Mouse (Mus musculus) layer of hippocampus, postnatal 14 days (tissue): ENCODE measurements around the gene Mrpl55. TPM values are rescaled to one million over a fixed set of nuclear protein-coding genes. Genes with fewer than 3 reads are reported as not detected.

Experiments used
- DNase-seq, 2 experiments: peaks; one replicate each; pipeline ENCODE4 v3.0.0; 2021 to 2022; ENCODE audit warnings: low spot score in 2 of 2, mixed read lengths in 1 of 2
- long read RNA-seq, 2 experiments: library from polyadenylated mRNA; stranded (forward); transcript quantifications; one replicate each; pipeline ENCODE4 v2.0.0; 2021
- total RNA-seq, 2 experiments: library from RNA; stranded (reverse); gene quantifications; 2 replicates each; pipeline ENCODE4 v1.2.3; 2021

Mrpl55 gene
- total RNA-seq, result 10 to 100 TPM; 37.1 to 41.8 TPM
- long read RNA-seq, experiment 1, transcript Mrpl55-201 (4 exons, 940 nt), result major isoform, 15 of 34 reads
- long read RNA-seq, experiment 1, transcript Mrpl55-203 (4 exons, 792 nt), result minor isoform, 8 of 34 reads
- long read RNA-seq, experiment 1, partial matches to known transcripts, result 1 of 34 reads
- long read RNA-seq, experiment 1, other reads (novel, unspliced or antisense), result 4 of 34 reads
- long read RNA-seq, experiment 2, transcript Mrpl55-204 (4 exons, 757 nt), result minor isoform, 9 of 75 reads
- long read RNA-seq, experiment 2, transcript Mrpl55-203 (4 exons, 792 nt), result minor isoform, 16 of 75 reads
- long read RNA-seq, experiment 2, transcript Mrpl55-201 (4 exons, 940 nt), result major isoform, 31 of 75 reads
- long read RNA-seq, experiment 2, partial matches to known transcripts, result 5 of 75 reads
- long read RNA-seq, experiment 2, other reads (novel, unspliced or antisense), result 12 of 75 reads

- DNase-seq, result peak; percentile 90 to 93
Observed at GRCm38 (mm10) chr11:59202081-59202995, at the start of gene Mrpl55. Gene Mrpl55 (plus strand): TSS chr11:59202486.

- DNase-seq, result no peak
Observed at GRCm38 (mm10) chr11:59154220-59154619, 48.1 kb upstream of the Mrpl55 start.

- DNase-seq, result no peak
Observed at GRCm38 (mm10) chr11:59155900-59156299, 46.4 kb upstream of the Mrpl55 start.

DNA sequence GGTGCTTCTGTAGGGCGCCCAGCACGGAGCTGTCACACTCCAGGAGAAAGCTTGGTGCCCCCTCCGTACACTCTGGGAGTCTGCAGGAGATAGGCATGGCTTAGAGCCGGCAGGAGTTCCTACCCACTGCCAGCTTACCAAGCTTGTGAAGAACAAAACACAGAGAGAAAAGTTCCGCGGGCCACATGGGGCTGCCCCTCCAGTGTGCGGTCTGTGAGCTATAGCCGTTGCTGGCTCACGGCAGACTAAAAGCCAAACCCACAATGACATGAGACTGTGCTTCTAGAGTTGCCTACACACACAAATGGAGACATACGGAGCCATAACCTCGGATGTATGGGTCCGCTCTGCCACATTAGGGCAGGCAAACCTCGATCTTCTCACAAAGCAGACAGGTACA is 43.2 kb upstream of the Mrpl55 start:
- DNase-seq, result no peak

DNA sequence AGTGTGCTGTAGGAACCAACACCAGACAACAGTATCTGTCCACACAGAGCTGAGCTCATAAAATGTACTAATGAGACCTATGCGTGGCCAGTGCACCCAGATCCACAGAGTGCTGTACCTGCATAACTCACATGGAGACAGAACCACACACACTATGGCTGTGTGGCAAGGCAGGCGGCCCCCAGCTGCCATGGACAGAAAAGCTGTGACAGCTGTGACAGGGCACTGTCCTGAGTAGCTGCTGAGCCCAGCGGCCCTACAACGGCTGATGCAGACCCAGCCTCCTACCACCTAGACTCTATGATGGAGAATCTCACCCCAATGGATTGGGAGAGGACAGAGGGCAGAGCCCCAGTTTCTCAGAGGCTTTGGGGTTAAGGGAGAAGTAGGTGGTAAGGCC is 42.7 kb upstream of the Mrpl55 start:
- DNase-seq, result no peak

DNA sequence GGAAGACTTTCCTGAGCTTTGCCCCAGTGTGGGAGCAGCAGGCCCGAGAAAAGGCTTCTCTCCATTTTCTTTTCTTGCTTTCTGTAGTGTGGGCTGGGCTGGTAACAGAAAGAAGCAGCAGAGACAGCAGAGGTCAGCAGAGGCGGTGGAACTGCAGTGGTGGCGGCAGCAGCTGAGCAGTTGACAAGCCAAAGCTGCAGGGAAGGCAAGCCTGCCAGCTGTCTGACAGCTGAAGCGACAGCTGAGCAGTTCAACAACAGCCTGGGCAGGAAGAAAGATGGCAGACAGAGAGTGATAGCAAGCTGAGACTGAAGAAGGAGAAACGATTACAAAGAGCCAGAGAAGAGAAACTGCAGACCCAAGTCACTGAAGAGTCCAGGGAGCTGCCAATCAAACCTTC is 40.9 kb upstream of the Mrpl55 start:
- DNase-seq, result peak in 1 of 2 experiments; percentile 16

- peak in 1 of 2 experiments; percentile 9 for DNase-seq
Observed at GRCm38 (mm10) chr11:59162443-59163254, 39.6 kb upstream of the Mrpl55 start.

GRCm38 (mm10) chr11:59163255-59164236 is 38.7 kb upstream of the Mrpl55 start, which contains the start of gene Iba57:
Gene Iba57 (minus strand): TSS chr11:59163739.
- DNase-seq, result peak; percentile 99

DNA sequence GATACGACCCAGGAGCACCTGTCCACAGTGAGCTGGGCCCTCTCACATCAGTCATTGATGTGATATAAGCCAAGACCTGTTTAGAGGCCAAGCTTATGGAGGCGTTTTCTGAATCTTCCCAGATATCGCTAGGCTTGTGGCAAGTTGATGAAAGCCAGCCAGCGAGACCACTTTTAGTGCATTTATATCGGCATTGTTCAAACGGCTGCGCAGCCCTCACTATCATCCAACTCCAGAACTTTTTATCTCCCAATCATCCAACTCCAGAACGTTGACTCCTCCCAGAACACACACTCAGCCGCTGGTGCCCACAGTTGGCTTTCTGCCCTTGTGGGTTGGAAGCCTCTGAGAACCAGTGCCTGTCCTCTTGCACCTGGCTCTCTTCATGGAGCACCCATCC is 37.9 kb upstream of the Mrpl55 start:
- DNase-seq, result no peak

GRCm38 (mm10) chr11:59165616-59166241 is 36.6 kb upstream of the Mrpl55 start:
- no peak for DNase-seq

DNA sequence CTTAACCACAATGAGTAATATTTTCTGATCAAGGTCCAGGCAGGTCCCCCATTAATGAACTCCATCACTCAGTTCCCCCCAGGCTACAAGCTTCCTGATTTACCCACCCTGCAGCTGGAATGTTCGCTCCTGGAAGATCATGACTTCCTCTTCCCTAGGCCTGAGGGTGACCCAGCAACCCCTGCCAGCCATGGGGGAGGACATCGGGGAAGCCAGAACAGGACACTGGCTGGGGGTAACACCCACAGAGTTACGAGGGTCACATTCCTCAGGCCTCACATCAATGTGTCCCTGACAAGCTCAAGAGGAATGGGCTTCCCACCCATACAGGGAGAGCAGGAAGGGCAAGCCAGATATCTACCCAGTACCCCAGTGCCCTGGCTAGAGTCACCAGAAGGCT is 32.5 kb upstream of the Mrpl55 start:
- no peak for DNase-seq

GRCm38 (mm10) chr11:59170549-59170948 is 31.7 kb upstream of the Mrpl55 start:
- DNase-seq, result no peak

DNA sequence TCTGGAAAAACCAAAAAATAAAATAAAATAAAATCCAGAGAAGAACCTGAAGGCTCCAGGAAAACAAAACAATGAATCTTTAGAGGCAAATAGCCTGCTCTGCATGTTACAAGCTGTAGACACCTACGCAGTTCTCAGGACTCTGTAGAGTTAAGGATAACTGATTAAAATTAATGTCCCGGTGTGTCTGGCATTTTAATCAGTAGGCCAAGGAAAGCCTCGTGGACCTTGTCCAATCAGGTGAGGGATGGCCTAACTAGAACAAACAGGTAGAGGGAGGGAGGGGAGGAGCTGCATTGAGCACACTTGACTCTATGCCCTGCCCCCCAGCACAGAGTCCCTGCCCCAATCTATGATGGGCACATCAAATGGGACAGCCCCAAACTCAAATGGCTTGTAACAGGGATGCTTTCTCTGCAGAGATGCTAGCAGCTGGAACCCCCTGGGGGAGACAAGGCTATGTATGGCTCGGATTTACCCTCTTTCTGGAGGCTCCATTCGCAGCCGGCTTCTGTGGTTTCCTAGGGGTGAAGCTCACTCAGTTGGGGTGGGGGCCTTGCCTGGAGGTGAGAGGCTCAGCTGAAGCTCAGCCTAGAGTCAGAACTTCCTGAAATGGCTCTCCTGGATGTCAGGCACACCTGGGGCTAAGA is 28.0 kb upstream of the Mrpl55 start:
- DNase-seq, result no peak

- no peak for DNase-seq
Observed at GRCm38 (mm10) chr11:59176475-59176874, 25.8 kb upstream of the Mrpl55 start.

GRCm38 (mm10) chr11:59176921-59177320 is 25.4 kb upstream of the Mrpl55 start:
- DNase-seq, result no peak

DNA sequence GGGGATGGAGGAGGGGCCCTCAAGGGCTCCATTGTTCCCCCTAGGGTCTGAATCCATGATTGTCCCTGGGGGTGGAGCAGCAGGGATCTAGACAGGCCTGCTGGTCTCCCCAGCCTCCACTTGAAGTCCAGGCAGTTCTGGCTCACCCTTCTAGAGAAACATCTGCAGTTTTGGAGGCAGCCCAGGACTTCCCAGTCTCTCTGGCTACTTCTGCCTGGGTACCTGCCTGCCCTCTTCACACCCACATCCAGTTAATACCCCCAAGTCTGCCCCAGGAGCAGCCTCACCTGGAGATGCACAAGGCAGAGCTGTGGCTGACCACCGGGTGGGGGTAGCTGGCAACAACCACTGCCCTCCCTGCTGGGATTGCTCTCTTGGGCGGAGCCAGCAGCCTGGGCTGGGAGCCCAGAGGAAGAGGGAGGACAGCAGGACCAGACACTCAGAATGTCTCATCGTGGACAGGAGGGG is 19.4 kb upstream of the Mrpl55 start, which contains the start of gene Gjc2:
Gene Gjc2, minus strand, starts transcription at position 350 of the 468 bp plus-strand sequence.
- no peak for DNase-seq

DNA sequence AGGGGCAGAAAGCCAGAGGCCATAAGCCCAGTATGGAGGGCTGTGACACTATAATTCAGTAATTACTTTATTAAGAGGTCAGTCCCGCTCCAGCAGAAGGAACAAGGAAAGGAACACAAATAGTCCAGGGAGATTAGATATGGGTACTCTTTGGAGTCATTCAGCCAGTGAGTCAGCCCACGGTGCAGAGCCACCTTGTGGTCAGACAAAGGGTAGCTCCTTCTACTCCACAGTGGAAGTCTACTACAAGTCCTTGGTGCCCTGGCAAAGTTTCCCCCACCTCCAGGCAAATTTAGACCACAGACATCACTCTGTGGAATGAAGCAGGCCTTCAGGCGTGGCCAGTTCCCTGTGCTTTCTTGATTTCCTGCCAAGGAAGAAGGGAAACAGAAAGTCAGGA is 18.5 kb upstream of the Mrpl55 start:
- DNase-seq, result peak; percentile 37 to 57

DNA sequence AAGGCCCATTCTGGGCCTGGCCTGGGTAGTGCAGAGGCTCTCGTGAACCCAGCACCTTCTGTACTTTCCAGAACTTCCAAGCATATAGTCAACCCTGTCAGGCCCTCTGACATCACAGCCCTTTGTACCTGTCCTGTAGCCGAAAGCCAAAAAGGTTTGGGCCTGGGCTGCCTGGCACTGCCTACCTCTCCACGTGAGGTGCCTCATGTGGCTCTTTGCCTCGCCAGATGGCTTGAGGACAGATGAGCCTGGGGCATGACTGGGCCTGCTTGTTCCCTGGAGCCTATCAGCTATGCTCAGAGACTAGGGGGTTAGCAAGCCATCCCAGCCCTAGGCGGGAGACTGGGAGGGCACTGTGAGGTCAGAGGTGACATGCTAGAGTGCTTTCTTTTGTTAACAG is 16.8 kb upstream of the Mrpl55 start:
- DNase-seq, result no peak

DNA sequence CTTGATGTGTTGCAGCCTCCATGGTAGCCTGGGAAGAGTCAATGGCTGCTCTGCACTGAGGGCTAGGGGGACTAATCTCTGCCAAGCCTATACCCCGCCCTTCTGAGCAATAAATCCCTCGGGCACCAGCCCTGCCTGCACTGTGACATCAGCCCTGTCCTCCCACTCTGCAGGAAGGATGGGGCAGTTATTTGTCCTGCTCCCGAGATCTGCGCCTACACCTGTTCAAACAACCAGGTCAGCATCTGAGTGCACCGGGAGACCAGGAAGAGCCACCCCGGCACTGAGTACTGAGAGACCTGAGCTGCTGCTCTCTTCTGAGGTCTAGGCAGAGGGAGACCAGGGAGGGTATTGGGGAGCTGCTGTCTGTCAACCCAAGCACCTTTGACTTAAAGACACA is 14.6 kb upstream of the Mrpl55 start:
- no peak for DNase-seq
